Mouse (Mus musculus) intestine, embryonic 14.5 days (tissue): ENCODE measurements around the gene Susd4. TPM values are rescaled to one million over a fixed set of nuclear protein-coding genes. Genes with fewer than 3 reads are reported as not detected.

Source experiments
- ATAC-seq: fragments of 200-750 bp; cut with Nextera tagmentation; replicated peaks from 2 replicates; pipeline ENCODE4 v1.8.0; 2017; ENCODE audit warnings: low read depth, moderate number of reproducible peaks, moderate TSS enrichment, moderate library complexity; ENCODE audit not compliant: low FRiP score, low TSS enrichment
- DNase-seq: peaks from one replicate; pipeline ENCODE4 v3.0.0-alpha.2; 2018; ENCODE audit warnings: low spot score
- H3K27ac ChIP-seq: fragments of 300-500 bp; sonication (generic); 2 replicates; pipeline ENCODE4 v1.5.1; 2014; ENCODE audit warnings: low read depth, mild to moderate bottlenecking, control low read depth
- H3K27me3 ChIP-seq: fragments of 300-500 bp; sonication (generic); replicated peaks from 2 replicates; pipeline ENCODE4 v1.6.1; 2014; ENCODE audit warnings: low read length, control low read depth; ENCODE audit not compliant: control insufficient read depth, insufficient read depth
- H3K36me3 ChIP-seq: fragments of 300-500 bp; sonication (generic); 2 replicates; pipeline ENCODE4 v1.6.1; 2014; ENCODE audit warnings: low read length, control low read depth; ENCODE audit not compliant: control insufficient read depth, insufficient read depth
- H3K4me1 ChIP-seq: fragments of 300-500 bp; sonication (generic); replicated peaks from 2 replicates; pipeline ENCODE4 v1.6.1; 2014; ENCODE audit warnings: low read length, control low read depth, mixed read lengths; ENCODE audit not compliant: control insufficient read depth, insufficient read depth
- H3K4me2 ChIP-seq: fragments of 300-500 bp; sonication (generic); 2 replicates; pipeline ENCODE4 v1.6.1; 2014; ENCODE audit warnings: low read length
- H3K4me3 ChIP-seq: fragments of 300-500 bp; sonication (generic); 2 replicates; pipeline ENCODE4 v1.5.1; 2014; ENCODE audit warnings: low read depth, low read length, control low read depth, mixed read lengths
- H3K9ac ChIP-seq: fragments of 300-500 bp; sonication (generic); 2 replicates; pipeline ENCODE4 v1.6.1; 2014; ENCODE audit warnings: mild to moderate bottlenecking, low read length
- H3K9me3 ChIP-seq: fragments of 300-500 bp; sonication (generic); 2 replicates; pipeline ENCODE4 v1.6.1; 2016; ENCODE audit warnings: low read length, control low read depth; ENCODE audit not compliant: control insufficient read depth
- WGBS: fragments of 180-500 bp; shearing (Covaris S2); extraction: QIAGEN DNeasy Blood & Tissue Kit; methylation state at CpG from one replicate; pipeline ENCODE4 v1.1.7; 2014; 5-methylcytosine and 5-hydroxymethylcytosine counted together
- polyA plus RNA-seq: library from polyadenylated mRNA; unstranded; fragments of >200 nt; fragmentation: Nextera tagmentation; extraction: Ambion mirVana; gene quantifications from 2 replicates; pipeline ENCODE4 v1.2.1, GENCODE M21; 2014

Susd4 gene
- polyA plus RNA-seq, 1 experiment from 2014 or later = 24.5 TPM

DNA sequence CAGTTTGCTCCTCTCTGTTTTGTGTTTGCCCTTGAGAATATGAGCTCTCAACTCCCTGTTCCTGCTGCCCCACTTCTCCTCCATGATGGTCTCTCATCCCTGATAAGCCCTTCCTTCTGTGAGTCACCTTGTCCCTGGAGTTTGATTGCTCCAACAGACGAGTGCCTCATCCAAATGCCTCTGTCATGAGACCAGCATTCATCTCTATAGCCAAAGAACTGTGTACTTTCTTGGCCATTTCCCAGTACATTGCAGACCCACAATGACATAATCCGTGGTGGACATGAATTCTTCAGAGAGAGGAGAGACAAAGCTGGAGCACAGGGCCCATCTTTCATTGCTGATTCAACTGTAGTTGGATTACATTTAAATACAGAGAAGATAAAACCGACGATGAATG, 115.1 kb downstream of the Susd4 start:
- no peak overlapping the region for H3K4me3 ChIP-seq
- no peak for ATAC-seq
- H3K27me3 ChIP-seq = no peaks in the 10 kb centered on the region
- H3K4me1 ChIP-seq = no peaks in the 10 kb centered on the region
- 81% methylated on average over 4 of the region's 4 CpGs for WGBS
- H3K4me2 ChIP-seq = no peak overlapping the region
- no peak overlapping the region for H3K27ac ChIP-seq
- no peak for DNase-seq
- H3K9me3 ChIP-seq = no peaks in the 10 kb centered on the region; the same call in 1 of the 2 replicates
- no peak overlapping the region for H3K9ac ChIP-seq
- H3K36me3 ChIP-seq = no peaks in the 10 kb centered on the region

GRCm38 (mm10) chr1:182881246-182881645, 117.6 kb downstream of the Susd4 start:
- H3K4me2 ChIP-seq = no peak overlapping the region
- WGBS = 58% methylated on average over 8 of the region's 8 CpGs
- no peaks in the 10 kb centered on the region for H3K4me1 ChIP-seq
- no peaks in the 10 kb centered on the region; the same call in 1 of the 2 replicates for H3K9me3 ChIP-seq
- no peaks in the 10 kb centered on the region for H3K27me3 ChIP-seq
- DNase-seq (no peak), ATAC-seq (no peak)
- H3K36me3 ChIP-seq = no peaks in the 10 kb centered on the region
- no peak overlapping the region for H3K4me3 ChIP-seq
- H3K9ac ChIP-seq = no peak overlapping the region
- H3K27ac ChIP-seq = no peak overlapping the region

DNA sequence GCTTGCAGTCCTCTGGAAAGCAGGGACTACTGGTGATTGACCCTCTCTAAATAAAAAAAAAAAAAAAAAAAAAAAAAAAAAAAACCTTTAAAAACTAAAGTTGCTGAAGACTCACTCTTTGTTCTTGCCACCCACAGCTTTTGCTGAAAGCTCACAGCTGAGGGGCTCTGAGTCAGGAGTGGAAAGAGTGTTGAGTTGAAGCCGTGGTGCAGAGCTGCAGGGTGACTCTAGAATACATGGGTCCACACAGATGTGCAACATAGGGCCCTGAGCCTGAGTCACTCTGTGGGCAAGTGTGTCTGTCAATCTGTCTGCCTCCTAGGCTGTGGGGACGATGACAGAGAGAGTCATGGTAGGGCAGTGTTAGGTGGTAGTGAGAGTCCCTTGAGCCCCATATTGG, 119.0 kb downstream of the Susd4 start:
- WGBS = 81% methylated on average over 2 of the region's 2 CpGs
- H3K4me3 ChIP-seq = no peak overlapping the region
- H3K9ac ChIP-seq = no peak overlapping the region
- no peak for DNase-seq
- H3K9me3 ChIP-seq = no peaks in the 10 kb centered on the region; the same call in 1 of the 2 replicates
- no peaks in the 10 kb centered on the region for H3K4me1 ChIP-seq
- H3K36me3 ChIP-seq = peaks cover under 1% of the 10 kb centered on the region; the same call in 1 of the 2 replicates
- no peaks in the 10 kb centered on the region for H3K27me3 ChIP-seq
- no peak overlapping the region for H3K4me2 ChIP-seq
- no peak for ATAC-seq
- no peak overlapping the region for H3K27ac ChIP-seq

DNA sequence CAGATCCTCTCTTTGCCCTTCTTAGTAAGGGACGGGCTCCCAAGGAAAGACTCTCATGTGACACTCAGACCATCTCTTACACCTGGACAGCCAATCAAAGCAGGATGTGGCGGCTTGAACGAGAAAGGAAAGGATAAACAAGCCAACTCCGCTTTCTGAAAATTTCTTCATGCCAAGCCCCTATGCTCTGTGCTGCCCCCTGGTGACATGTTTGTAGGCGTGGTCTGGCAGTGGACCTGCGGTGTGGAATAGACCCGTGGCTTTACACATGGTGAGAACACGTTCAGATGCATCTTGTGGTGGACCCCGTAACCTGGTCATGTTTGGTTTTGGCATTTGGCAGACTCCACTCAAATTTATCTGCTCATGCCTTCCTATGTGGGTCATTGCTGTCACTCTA, 132.0 kb downstream of the Susd4 start:
- Histone ChIP-seq H3K9me3 (no peaks in the 10 kb centered on the region), H3K36me3 (no peaks in the 10 kb centered on the region), H3K9ac (no peak overlapping the region), H3K4me1 (no peaks in the 10 kb centered on the region), H3K27ac (no peak overlapping the region), H3K4me3 (no peak overlapping the region), H3K4me2 (no peak overlapping the region), H3K27me3 (no peaks in the 10 kb centered on the region)
- no peak for DNase-seq
- ATAC-seq = no peak
- 54% methylated on average over 9 of the region's 9 CpGs for WGBS

DNA sequence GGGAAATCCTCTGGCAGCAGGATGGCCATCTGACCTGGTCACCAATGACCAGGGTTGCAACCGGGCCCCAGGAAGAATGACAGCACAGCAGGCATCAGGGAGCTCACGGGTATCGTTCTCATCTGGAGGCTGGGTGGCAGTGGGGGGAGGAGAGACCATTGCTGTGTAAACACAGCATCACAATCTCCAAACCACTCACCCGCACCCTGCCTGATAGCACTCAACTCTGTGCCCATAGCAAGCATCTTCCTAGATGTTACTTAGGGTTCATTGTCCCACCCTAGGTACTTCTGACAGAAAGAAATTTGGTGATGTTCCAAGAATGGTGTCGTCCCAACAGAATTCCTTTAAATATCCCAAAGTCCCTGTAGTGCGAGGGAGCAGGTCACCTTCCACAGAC, 133.4 kb downstream of the Susd4 start:
- WGBS = 67% methylated on average over 6 of the region's 6 CpGs
- Histone ChIP-seq H3K4me3 (no peak overlapping the region), H3K27ac (no peak overlapping the region), H3K9ac (no peak overlapping the region), H3K4me2 (no peak overlapping the region), H3K4me1 (no peaks in the 10 kb centered on the region), H3K9me3 (no peaks in the 10 kb centered on the region), H3K27me3 (no peaks in the 10 kb centered on the region), H3K36me3 (no peaks in the 10 kb centered on the region)
- no peak for ATAC-seq
- no peak for DNase-seq

DNA sequence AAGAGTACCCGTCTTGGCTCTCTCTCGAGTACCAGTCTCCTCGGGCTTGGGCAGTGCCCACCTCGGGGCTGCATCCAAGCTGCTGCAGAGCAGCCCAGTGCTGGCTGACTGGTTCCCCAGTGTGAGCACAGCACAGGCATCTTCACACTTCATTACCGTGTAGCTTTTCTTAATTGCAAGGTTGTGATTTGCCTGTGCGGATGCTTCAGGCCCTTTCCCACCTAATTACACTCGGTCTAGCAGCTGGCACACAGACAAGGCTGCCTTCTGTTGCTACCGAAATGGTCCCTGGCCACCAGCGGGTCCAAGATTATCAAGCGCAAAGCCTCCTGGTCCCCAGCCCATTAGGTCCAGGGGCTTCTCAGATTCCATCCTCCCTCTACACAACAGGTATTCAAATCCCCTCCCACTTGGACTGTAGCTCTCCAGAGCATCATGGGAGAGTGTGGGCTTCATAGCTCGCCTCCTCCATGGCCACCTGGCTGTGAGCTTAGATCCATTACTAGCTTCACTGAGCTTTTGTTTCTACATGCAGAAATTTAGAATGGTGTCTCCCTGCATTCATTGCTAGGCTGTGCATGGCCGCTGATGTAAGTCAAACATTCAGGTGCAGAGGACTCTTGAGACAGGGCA, 134.0 kb downstream of the Susd4 start:
- Histone ChIP-seq H3K27me3 (no peaks in the 10 kb centered on the region), H3K4me2 (no peak overlapping the region), H3K36me3 (no peaks in the 10 kb centered on the region), H3K4me3 (no peak overlapping the region), H3K4me1 (no peaks in the 10 kb centered on the region), H3K9ac (no peak overlapping the region), H3K9me3 (no peaks in the 10 kb centered on the region), H3K27ac (no peak overlapping the region)
- no peak for DNase-seq
- ATAC-seq = no peak
- WGBS = 81% methylated on average over 12 of the region's 12 CpGs

DNA sequence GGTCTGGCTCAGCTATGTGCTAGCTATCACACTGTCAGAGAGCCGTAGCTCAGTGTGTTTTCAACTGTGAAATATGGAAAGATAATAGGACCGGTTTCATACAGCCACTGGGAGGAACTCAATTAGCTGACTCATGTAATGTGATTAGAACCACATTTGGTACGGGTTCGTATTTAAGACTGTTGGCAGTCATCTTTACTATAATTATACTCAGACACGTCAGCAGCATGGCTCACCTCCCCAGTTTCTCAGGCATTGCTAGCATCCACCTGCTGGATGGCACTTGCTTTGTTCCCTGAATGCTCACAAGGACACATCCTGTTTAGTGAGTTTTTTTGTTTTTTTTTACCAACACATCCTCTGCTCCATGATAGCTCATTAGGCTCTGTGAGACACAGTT, 138.4 kb downstream of the Susd4 start:
- H3K36me3 ChIP-seq = no peaks in the 10 kb centered on the region
- WGBS = 76% methylated on average over 5 of the region's 5 CpGs
- DNase-seq = no peak

DNA sequence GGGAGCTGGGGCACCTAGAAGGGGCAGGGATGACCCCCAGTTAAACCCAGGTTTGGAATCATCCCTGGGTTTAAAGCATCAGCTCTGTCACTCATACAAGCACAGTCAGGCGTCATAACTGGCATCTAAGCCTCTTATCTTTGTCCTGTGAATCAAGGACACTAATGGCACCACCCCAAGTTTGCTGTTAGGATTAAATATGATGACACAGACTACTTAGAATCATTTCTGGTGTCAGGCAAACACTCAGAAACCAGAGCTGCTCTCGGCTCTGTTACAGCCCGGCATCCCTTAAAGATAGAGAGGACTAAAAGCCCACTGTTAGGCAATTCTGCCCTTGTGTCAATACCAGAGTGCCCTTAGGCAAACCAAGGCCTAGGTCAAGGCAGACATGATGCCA, 139.2 kb downstream of the Susd4 start:
- Histone ChIP-seq H3K9ac (no peak overlapping the region), H3K4me1 (peaks cover 9% of the 10 kb centered on the region; the same call in 1 of the 2 replicates), H3K36me3 (no peaks in the 10 kb centered on the region), H3K27ac (no peak overlapping the region), H3K27me3 (no peaks in the 10 kb centered on the region), H3K4me2 (no peak overlapping the region), H3K4me3 (no peak overlapping the region), H3K9me3 (no peaks in the 10 kb centered on the region)
- ATAC-seq (no peak), DNase-seq (no peak)
- 69% methylated on average over 3 of the region's 3 CpGs for WGBS

More for the DNA sequence above, 138.4 kb downstream of the Susd4 start:
- Histone ChIP-seq H3K4me2 (no peak overlapping the region), H3K27me3 (no peaks in the 10 kb centered on the region), H3K27ac (no peak overlapping the region), H3K4me1 (peaks cover under 1% of the 10 kb centered on the region; the same call in 1 of the 2 replicates), H3K4me3 (no peak overlapping the region), H3K9me3 (no peaks in the 10 kb centered on the region), H3K9ac (no peak overlapping the region)
- no peak for ATAC-seq

DNA sequence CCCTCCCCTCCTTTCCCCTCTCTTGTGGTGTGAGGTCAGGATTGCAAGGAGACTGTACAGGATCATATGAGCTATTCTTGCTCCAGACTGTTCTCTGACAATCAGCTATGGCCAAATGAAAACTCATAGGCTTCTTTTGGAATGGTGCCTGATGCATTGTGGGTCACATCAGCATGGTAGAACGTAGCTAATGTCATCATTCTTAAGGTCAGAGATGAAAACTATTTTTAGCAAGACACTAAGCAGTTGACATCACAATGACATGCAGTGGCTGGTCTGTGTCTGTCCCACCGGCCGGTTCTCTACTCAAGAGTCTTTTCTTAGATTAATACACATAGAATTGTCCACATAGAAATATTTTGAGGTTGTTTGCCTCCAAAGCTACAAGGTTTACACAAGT, 142.0 kb downstream of the Susd4 start:
- ATAC-seq (no peak), DNase-seq (no peak)
- 48% methylated on average over 3 of the region's 3 CpGs for WGBS
- Histone ChIP-seq H3K4me3 (no peak overlapping the region), H3K9me3 (no peaks in the 10 kb centered on the region), H3K36me3 (no peaks in the 10 kb centered on the region), H3K4me2 (no peak overlapping the region), H3K9ac (no peak overlapping the region), H3K27me3 (no peaks in the 10 kb centered on the region), H3K4me1 (peaks cover 18% of the 10 kb centered on the region; the same call in 1 of the 2 replicates), H3K27ac (peak overlapping the region; percentile 72; the same call in 1 of the 2 replicates)
